Mouse (Mus musculus) hindbrain, embryonic 10.5 days (tissue): ENCODE measurements around the gene Btbd6. TPM values are rescaled to one million over a fixed set of nuclear protein-coding genes. Genes with fewer than 3 reads are reported as not detected.

Experiments used
- DNase-seq: peaks from one replicate; pipeline ENCODE4 v3.0.0-alpha.2; 2017; ENCODE audit warnings: low spot score
- H3K27ac ChIP-seq: fragments of 300-500 bp; sonication (generic); 2 replicates; pipeline ENCODE4 v1.5.1; 2016; ENCODE audit warnings: mild to moderate bottlenecking, moderate library complexity
- H3K27me3 ChIP-seq: fragments of 300-500 bp; sonication (generic); 2 replicates; pipeline ENCODE4 v1.6.1; 2016; ENCODE audit warnings: mild to moderate bottlenecking; ENCODE audit not compliant: poor library complexity, insufficient read depth, severe bottlenecking
- H3K36me3 ChIP-seq: fragments of 300-500 bp; sonication (generic); 2 replicates; pipeline ENCODE4 v1.6.1; 2016; ENCODE audit warnings: mild to moderate bottlenecking, moderate library complexity
- H3K4me1 ChIP-seq: fragments of 300-500 bp; sonication (generic); replicated peaks from 2 replicates; pipeline ENCODE4 v1.6.1; 2016; ENCODE audit warnings: mild to moderate bottlenecking
- H3K4me3 ChIP-seq: fragments of 300-500 bp; sonication (generic); 2 replicates; pipeline ENCODE4 v1.5.1; 2016; ENCODE audit warnings: mild to moderate bottlenecking, moderate library complexity
- H3K9me3 ChIP-seq: fragments of 300-500 bp; sonication (generic); 2 replicates; pipeline ENCODE4 v1.6.1; 2016; ENCODE audit warnings: mild to moderate bottlenecking, moderate library complexity
- WGBS: fragments of 180-500 bp; shearing (Covaris S2); methylation state at CpG from one replicate; pipeline ENCODE4 v1.1.7; 2016; 5-methylcytosine and 5-hydroxymethylcytosine counted together
- polyA plus RNA-seq: library from polyadenylated mRNA; unstranded; fragments of >200 nt; fragmentation: Nextera tagmentation; extraction: Ambion mirVana; gene quantifications from 2 replicates; pipeline ENCODE4 v1.2.1, GENCODE M21; 2016

Btbd6 gene
- polyA plus RNA-seq, 1 experiment from 2014 or later, result 27.2 TPM

GRCm38 (mm10) chr12:113016976-113017375, 40.7 kb downstream of the Btbd6 start:
- no peak overlapping the region for H3K27ac ChIP-seq
- 79% methylated on average over 8 of the region's 8 CpGs for WGBS
- peaks cover 27% of the 10 kb centered on the region for H3K36me3 ChIP-seq
- DNase-seq, result no peak
- H3K4me3 ChIP-seq, result no peak overlapping the region
- H3K9me3 ChIP-seq, result no peaks in the 10 kb centered on the region
- no peaks in the 10 kb centered on the region for H3K27me3 ChIP-seq
- H3K4me1 ChIP-seq, result peaks cover 48% of the 10 kb centered on the region

GRCm38 (mm10) chr12:113017429-113017984, 41.2 kb downstream of the Btbd6 start:
- Histone ChIP-seq H3K27me3 (no peaks in the 10 kb centered on the region), H3K4me1 (peaks cover 48% of the 10 kb centered on the region), H3K9me3 (no peaks in the 10 kb centered on the region), H3K4me3 (no peak overlapping the region), H3K36me3 (peaks cover 29% of the 10 kb centered on the region), H3K27ac (no peak overlapping the region)
- DNase-seq, result no peak
- WGBS, result 83% methylated on average over 9 of the region's 9 CpGs

GRCm38 (mm10) chr12:113018763-113019162, 42.5 kb downstream of the Btbd6 start:
- no peak overlapping the region for H3K4me3 ChIP-seq
- DNase-seq, result no peak
- H3K4me1 ChIP-seq, result peaks cover 36% of the 10 kb centered on the region
- no peak overlapping the region for H3K27ac ChIP-seq
- H3K36me3 ChIP-seq, result peaks cover 37% of the 10 kb centered on the region
- H3K27me3 ChIP-seq, result no peaks in the 10 kb centered on the region
- H3K9me3 ChIP-seq, result no peaks in the 10 kb centered on the region
- WGBS, result 87% methylated on average over 4 of the region's 4 CpGs

- Histone ChIP-seq H3K27ac (no peak overlapping the region), H3K36me3 (peaks cover 58% of the 10 kb centered on the region), H3K9me3 (no peaks in the 10 kb centered on the region), H3K4me1 (peaks cover 20% of the 10 kb centered on the region), H3K27me3 (no peaks in the 10 kb centered on the region), H3K4me3 (no peak overlapping the region)
- no peak for DNase-seq
Measured at GRCm38 (mm10) chr12:113021488-113021887, 45.2 kb downstream of the Btbd6 start.

GRCm38 (mm10) chr12:113023082-113023481, 46.8 kb downstream of the Btbd6 start:
- H3K4me3 ChIP-seq, result no peak overlapping the region
- peaks cover 69% of the 10 kb centered on the region for H3K36me3 ChIP-seq
- H3K9me3 ChIP-seq, result no peaks in the 10 kb centered on the region
- H3K4me1 ChIP-seq, result peaks cover 17% of the 10 kb centered on the region
- WGBS, result 83% methylated on average over 4 of the region's 4 CpGs
- no peaks in the 10 kb centered on the region for H3K27me3 ChIP-seq
- H3K27ac ChIP-seq, result no peak overlapping the region
- no peak for DNase-seq

- Histone ChIP-seq H3K27ac (no peak overlapping the region), H3K36me3 (peaks cover 49% of the 10 kb centered on the region), H3K9me3 (no peaks in the 10 kb centered on the region), H3K4me3 (no peak overlapping the region), H3K27me3 (no peaks in the 10 kb centered on the region), H3K4me1 (peaks cover 44% of the 10 kb centered on the region)
- WGBS, result 95% methylated on average over 1 of the region's 1 CpGs
- DNase-seq, result no peak
Measured at GRCm38 (mm10) chr12:113026557-113026956, 50.3 kb downstream of the Btbd6 start.

GRCm38 (mm10) chr12:113027495-113027894, 51.2 kb downstream of the Btbd6 start:
- Histone ChIP-seq H3K27ac (peak overlapping the region; percentile 76), H3K4me1 (peaks cover 53% of the 10 kb centered on the region), H3K27me3 (no peaks in the 10 kb centered on the region), H3K36me3 (peaks cover 44% of the 10 kb centered on the region), H3K4me3 (no peak overlapping the region), H3K9me3 (no peaks in the 10 kb centered on the region)
- DNase-seq, result no peak
- WGBS, result 83% methylated on average over 2 of the region's 2 CpGs

GRCm38 (mm10) chr12:113028067-113028466, 51.8 kb downstream of the Btbd6 start:
- H3K9me3 ChIP-seq, result no peaks in the 10 kb centered on the region
- H3K4me3 ChIP-seq, result no peak overlapping the region
- WGBS, result 54% methylated on average over 5 of the region's 5 CpGs
- H3K4me1 ChIP-seq, result peaks cover 59% of the 10 kb centered on the region
- peak; percentile 54 for DNase-seq
- peaks cover 41% of the 10 kb centered on the region for H3K36me3 ChIP-seq
- no peaks in the 10 kb centered on the region for H3K27me3 ChIP-seq
- H3K27ac ChIP-seq, result peak overlapping the region; percentile 76

Other genes with a start within 250 kb of the Btbd6 start
- gene Pld4, start 215.8 kb upstream of the Btbd6 start, polyA plus RNA-seq, result 5.2 and 5.7 TPM in 2 replicates
- 0.16 and 0.37 TPM in 2 replicates for gene Ahnak2, start 173.8 kb upstream of the Btbd6 start, polyA plus RNA-seq
- 15.5 and 17.2 TPM in 2 replicates for gene Clba1, start 167.5 kb upstream of the Btbd6 start, polyA plus RNA-seq
- 176 and 179 TPM in 2 replicates for gene Cdca4, start 147.1 kb upstream of the Btbd6 start, polyA plus RNA-seq
- 0.06 and 0.08 TPM in 2 replicates for gene Gpr132, start 108.3 kb upstream of the Btbd6 start, polyA plus RNA-seq
- 4.7 and 4.8 TPM in 2 replicates for gene Jag2, start 46.7 kb upstream of the Btbd6 start, polyA plus RNA-seq
- gene Nudt14, start 34.4 kb upstream of the Btbd6 start, polyA plus RNA-seq, result 79.5 and 83.0 TPM in 2 replicates
- gene Brf1, start 24.2 kb downstream of the Btbd6 start, polyA plus RNA-seq, result 55.4 and 57.1 TPM in 2 replicates
- 19.3 and 25.6 TPM in 2 replicates for gene Pacs2, start 38.0 kb downstream of the Btbd6 start, polyA plus RNA-seq
- 0.12 TPM in 1 of 2 replicates, not detected in the other for gene Tex22, start 98.0 kb downstream of the Btbd6 start, polyA plus RNA-seq
- 18.5 and 20.6 TPM in 2 replicates for gene Mta1, start 121.8 kb downstream of the Btbd6 start, polyA plus RNA-seq
- gene Crip2, start 163.8 kb downstream of the Btbd6 start, polyA plus RNA-seq, result 195 and 260 TPM in 2 replicates
- 84.9 and 97.7 TPM in 2 replicates for gene Crip1, start 169.8 kb downstream of the Btbd6 start, polyA plus RNA-seq
- gene Tedc1, start 179.9 kb downstream of the Btbd6 start, polyA plus RNA-seq, result 59.5 and 66.4 TPM in 2 replicates
- 16.4 and 24.8 TPM in 2 replicates for gene Tmem121, start 209.4 kb downstream of the Btbd6 start, polyA plus RNA-seq